Mouse (Mus musculus) cerebellum, adult (tissue): ENCODE data around the gene Mgat4a.
A peak's percentile ranks its signal among the peaks of the same experiment; 100 is the strongest.

Experiments used
- ATAC-seq: cut with Nextera tagmentation; 2 replicates; pipeline ENCODE4 v1.9.2; 2017; ENCODE audit warnings: mild to moderate bottlenecking, moderate library complexity, mixed read lengths; ENCODE audit not compliant: insufficient number of reproducible peaks, low FRiP score, low TSS enrichment

Mgat4a gene

DNA sequence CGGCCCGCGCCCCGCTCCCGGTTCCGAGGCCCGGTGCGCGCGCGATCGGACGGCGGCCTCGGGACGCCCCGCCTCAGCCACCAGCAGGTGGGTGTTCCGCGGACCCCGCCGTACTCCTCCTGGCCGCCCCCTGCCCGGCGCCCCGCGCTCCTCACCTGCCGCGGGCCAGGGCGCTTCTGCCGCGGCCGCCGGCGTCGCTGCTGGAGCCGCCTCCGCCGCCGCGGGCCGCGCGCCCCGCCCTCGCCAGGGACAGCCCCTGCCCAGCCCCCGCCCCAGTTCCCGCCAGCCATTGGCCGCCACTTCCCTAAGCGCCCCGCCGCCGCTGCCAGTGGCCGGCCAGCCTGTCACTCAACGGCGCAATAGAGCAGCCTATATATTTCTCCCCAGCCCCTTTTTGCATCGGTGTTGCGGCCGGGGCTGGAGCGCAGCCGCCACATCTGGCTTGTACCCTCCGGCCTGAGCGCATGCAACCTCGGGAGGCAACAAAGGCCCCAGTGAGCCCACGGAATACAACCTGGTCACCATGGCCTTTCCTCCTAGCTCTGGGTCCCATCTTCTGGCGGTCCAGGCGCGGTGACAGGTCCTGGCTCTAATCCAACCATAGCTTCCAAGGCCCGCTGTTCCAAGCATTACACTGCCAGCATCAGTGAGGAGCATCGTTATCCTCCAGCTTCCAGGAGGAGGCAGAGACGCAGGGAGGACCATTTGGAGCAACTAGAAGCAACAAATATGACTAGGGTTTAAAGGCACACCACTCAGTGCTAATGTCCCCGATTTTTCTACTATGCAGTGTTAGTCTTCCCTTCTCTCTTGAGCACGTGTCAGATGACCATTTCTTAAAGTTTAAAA, at the start of gene Mgat4a:
Gene Mgat4a (minus strand): TSS at position 207 of the 849 bp plus-strand sequence.
- peak; percentile 99 for ATAC-seq

DNA sequence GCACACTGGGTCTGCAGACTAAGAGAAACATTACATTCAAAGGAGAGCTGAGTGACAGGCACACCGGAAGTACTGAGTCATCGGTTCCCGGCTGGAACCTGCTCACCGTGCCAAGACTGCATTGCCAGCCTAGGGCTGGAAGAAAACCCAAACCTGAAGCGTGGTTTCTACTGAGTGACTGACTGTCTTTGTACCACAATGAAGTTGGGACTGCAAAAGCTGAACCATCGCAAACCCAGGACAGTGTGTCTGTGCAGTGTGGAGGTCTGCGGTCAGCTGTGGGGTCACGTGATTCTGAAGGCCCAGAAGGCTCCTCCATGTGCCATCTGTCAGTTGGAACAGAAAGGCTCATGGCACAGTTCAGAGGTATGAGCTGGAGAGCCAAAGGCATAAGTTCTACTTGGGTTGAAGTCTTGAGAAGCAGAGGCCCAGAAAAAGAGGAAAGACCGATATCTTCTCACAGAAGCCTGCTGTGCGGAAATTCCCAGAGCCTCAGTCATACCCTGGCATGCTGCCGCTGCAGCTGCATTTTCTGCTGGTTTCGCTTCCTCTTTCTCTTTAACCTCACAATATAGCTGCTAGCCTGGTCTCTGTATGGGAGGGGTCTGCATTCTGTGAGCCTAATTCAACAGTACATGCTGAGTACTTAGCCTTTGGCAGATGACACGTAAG, 45.1 kb upstream of the Mgat4a start:
- ATAC-seq: peak; percentile 78

DNA sequence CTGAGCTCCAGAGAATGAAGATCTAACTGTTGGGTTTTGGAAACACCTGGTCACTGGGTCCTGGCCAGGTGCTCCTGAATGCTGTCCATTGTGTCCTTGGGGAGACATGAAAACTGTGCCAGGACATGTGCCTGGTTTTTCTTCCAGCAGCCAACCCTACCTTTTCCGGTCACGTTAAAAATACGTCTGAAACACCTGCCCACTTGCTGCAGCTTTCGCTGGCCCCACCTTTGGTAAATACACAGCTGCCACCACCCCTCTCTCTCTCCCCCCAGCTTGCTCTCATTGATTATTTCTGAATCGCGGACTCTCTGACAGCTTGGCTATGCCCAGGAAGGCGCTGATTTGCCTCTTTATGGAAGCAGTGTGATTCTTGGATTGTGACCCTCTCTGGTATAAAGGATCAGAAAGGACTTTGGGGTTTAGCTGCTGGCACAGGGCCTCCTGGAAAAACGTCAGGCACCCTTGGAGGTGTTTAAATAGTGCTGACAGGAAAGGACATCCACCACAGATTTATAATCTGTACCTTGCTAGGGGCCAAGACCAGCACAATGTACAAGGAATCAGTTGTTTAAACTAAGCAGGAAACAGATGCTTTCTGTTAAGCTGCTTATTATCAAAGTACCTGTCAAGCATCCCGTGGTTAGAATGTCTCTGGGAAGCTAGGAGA, 43.1 kb upstream of the Mgat4a start:
- ATAC-seq: no peak

GRCm38 (mm10) chr1:37583167-37583566, 42.4 kb upstream of the Mgat4a start:
- no peak for ATAC-seq

GRCm38 (mm10) chr1:37579686-37580085, 38.9 kb upstream of the Mgat4a start:
- ATAC-seq: no peak

- ATAC-seq: peak; percentile 64
Measured at GRCm38 (mm10) chr1:37572528-37573272, 31.9 kb upstream of the Mgat4a start.

DNA sequence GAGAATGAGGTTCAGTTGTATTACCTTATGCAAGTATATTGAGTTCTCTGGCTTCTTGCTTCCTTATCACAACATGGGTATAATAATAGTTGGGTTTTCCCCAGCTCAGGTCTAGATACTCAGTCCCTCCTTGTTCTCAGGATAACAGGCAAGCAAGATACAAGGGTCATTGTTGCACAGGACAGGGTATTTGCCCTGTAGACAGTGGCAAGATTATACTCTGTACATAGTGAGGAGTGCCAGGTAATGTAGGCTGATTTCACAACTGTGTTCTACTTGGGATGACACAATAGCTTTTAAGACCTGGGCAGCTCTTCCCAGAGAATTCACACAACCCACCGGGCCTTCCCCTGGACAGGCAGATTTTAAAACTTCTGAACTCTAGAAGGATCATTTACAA, 27.6 kb upstream of the Mgat4a start:
- no peak for ATAC-seq

GRCm38 (mm10) chr1:37566754-37567153, 25.9 kb upstream of the Mgat4a start:
- no peak for ATAC-seq

GRCm38 (mm10) chr1:37566344-37566743, 25.5 kb upstream of the Mgat4a start:
- ATAC-seq: no peak

DNA sequence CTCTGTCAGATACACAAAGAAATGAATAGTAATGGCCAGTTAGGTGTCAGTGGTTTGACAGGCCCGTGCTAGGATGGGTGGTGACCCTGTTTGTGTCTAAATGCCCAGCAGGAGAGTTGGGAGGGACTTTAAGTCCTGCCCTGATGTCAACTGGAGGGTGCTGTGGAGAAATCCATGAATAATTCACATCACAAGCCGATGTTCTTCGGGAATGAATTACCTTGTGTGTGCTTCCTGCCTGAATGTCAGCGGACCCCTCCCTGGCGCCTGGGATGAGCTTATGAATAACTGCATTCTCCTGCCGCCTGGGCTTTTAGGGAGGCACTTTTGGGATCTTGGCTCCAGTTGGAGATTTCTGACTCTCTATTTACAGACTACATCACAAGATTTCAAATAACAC, 24.6 kb upstream of the Mgat4a start:
- no peak for ATAC-seq

DNA sequence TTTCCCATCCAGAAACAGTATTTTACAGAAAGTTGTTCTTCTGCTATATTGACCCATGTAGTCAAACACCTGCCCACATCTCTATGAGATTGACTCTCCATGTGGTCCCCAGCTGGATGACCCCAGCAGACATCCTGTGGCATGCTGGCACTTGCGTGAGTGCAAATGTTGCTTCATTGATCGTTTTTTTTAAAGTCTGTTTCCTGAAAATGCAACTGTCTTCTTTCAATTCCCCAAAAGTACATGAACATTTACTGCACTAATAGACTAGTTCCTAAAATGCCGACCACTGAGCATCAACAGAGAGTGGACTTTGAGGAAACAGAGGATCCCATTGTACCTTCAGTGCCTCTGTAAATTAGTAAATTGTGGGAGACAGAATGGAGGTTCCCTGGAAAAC, 21.1 kb upstream of the Mgat4a start:
- no peak for ATAC-seq

DNA sequence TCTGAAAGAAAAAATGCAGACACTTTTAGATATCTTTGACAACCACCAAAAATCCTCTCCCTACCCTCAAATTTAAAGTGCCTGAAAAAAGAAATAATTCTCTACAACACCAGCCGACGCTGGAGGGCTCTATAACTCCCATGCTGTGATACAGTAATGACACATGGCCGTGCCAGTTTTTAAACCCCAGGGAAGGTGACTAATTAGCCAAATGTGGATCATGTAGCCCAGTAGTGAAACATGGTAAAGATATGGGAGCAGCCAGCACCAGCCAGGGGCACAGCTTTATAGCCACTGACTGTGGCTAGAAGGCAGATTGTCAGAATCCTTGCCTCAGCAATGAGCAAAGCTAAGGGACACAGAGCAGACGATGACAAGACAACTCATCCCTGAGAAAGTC, 19.5 kb upstream of the Mgat4a start:
- peak; percentile 20; the same call in 1 of the 2 replicates for ATAC-seq

DNA sequence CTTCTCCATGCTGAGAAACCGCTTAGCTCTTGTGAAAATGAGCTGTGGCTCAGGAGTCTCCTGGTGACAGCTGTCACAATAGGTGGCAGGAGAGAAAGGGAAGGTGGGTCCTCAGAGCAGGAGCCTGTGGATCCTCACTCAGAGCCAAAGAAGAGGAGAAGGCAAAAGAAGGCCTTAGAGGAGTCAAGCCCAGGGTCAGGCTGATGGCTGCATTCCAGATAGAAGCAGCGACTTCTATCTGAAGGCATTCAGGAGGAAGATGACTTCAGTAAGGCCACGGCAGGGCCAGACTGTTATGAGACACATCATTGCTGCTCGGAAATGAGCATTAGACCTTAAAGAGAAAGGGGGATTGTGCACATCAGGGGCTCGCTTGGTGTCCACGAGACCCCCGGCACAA, 11.2 kb upstream of the Mgat4a start:
- no peak for ATAC-seq

DNA sequence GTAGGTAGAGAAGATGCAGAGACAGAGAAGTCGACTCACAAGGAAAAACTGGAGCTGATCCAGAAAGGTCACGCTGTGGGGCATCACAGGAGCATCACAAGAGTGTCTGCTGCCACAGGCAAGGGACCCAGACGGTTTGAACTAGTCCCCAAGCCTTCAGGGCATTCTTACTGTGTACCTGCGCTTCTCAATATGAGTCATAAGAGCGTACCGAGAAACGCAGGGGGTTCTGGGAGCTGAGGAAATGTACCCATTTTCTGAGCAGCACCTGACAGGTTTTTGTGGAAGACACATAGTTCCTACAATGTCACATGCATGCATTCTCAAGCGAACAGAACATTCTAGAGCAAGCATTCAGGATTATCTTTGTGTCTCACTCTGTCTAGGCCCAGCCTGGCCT, 8.7 kb upstream of the Mgat4a start:
- ATAC-seq: no peak

- ATAC-seq: no peak
Measured at GRCm38 (mm10) chr1:37546398-37547051, 5.7 kb upstream of the Mgat4a start.

DNA sequence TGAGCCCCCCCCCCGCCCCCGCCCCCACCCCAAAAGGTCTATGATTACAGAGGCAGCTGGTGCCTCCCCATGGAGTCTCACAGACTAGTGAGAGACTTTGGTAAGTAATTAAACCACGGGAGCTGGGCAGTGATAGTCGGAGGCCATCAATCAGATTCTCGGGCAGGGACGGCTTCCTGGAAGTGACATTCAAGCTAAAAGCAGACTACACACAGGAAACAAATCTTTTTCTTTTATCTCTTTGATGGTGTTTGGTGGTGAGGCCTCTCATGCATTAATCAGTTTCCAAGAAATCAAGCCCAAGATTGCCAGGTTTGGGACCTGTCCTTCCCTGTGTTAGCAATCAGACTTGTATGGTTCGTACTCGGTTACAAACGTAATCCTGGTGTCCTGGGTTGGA, 3.4 kb upstream of the Mgat4a start:
- ATAC-seq: no peak

DNA sequence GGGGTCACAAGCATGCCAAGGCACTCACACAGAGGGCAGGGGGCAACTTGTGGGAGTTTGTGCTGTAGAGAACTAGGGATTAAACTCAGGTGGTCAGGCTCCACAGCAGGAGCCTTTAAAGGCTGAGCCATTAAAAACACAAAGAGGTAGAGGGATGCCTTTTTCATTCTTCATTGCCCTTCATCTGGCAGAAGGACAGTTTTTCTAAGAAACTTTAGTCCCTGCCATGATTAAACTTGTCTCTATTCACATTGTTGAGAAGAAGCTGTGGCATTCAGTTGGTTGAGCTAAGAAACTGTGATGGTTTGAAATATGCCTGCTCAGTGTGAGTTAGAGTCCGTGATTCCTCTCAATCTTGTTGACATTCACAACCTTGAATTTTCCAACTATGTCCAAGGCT, 2.2 kb upstream of the Mgat4a start:
- no peak for ATAC-seq

GRCm38 (mm10) chr1:37539968-37540809, 627 bp downstream of the Mgat4a start:
- ATAC-seq: no peak; the same call in 1 of the 2 replicates

DNA sequence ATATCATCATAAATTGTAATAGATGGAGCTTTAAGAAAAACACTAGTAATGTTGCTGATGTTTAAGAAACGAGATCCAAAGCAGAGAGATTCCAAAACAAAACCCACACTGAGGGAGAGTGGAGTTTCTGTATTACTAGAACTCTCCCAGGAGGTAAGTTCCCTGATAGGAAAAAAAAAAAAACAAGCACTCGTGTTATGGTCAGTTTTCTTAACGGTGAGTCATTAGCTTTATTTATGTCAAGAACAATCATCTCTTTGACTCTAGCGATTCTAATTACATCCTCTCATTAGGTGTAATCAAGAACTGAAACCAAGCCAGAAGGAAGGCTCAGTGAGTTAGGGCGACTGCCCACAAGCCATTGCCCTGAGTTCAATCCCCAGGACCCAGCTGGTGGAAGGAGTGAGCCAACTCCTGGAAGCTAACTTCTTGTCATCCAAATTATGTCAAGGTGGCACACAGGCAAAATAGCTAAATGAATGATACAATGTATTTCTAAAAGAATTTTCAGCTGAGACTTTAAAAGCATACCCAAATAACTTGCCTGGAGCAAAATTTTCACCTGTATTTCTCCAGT, 6.2 kb downstream of the Mgat4a start:
- no peak for ATAC-seq
